Mouse (Mus musculus) limb, embryonic 14.5 days (tissue): ENCODE measurements at regions not wholly inside any gene's neighbourhood (a gene's known extent, or its start where the extent isn't known, plus 50 kb on each side); places are given as distances from the start of the nearest gene placed in this dataset.

Experiments
- ATAC-seq: fragments of 200-750 bp; cut with Nextera tagmentation; 2 replicates; pipeline ENCODE4 v1.8.0; 2017; ENCODE audit warnings: low read depth, moderate number of reproducible peaks, moderate TSS enrichment; ENCODE audit not compliant: low FRiP score
- DNase-seq: peaks from one replicate; pipeline ENCODE4 v3.0.0-alpha.2; 2015; ENCODE audit warnings: low spot score
- H3K27ac ChIP-seq: fragments of 300-500 bp; sonication (generic); replicated peaks from 2 replicates; pipeline ENCODE4 v1.5.1; 2014; ENCODE audit warnings: low read depth, mild to moderate bottlenecking, low read length, moderate library complexity, mixed read lengths
- H3K27me3 ChIP-seq: fragments of 300-500 bp; sonication (generic); 2 replicates; pipeline ENCODE4 v1.6.1; 2014; ENCODE audit warnings: low read length, mixed read lengths; ENCODE audit not compliant: control insufficient read depth, insufficient read depth
- H3K36me3 ChIP-seq: fragments of 300-500 bp; sonication (generic); 2 replicates; pipeline ENCODE4 v1.6.1; 2014; ENCODE audit warnings: mild to moderate bottlenecking, low read length, moderate library complexity, mixed read lengths; ENCODE audit not compliant: control insufficient read depth, insufficient read depth
- H3K4me1 ChIP-seq: fragments of 300-500 bp; sonication (generic); 2 replicates; pipeline ENCODE4 v1.6.1; 2014; ENCODE audit warnings: antibody characterized with exemption, low read length, mixed read lengths; ENCODE audit not compliant: control insufficient read depth, insufficient read depth
- H3K4me2 ChIP-seq: fragments of 300-500 bp; sonication (generic); replicated peaks from 2 replicates; pipeline ENCODE4 v1.6.1; 2014; ENCODE audit warnings: low read depth, mild to moderate bottlenecking, low read length, moderate library complexity; ENCODE audit not compliant: severe bottlenecking
- H3K4me3 ChIP-seq: fragments of 300-500 bp; sonication (generic); replicated peaks from 2 replicates; pipeline ENCODE4 v1.5.1; 2014; ENCODE audit warnings: low read length
- H3K9ac ChIP-seq: fragments of 300-500 bp; sonication (generic); 2 replicates; pipeline ENCODE4 v1.6.1; 2014; ENCODE audit warnings: mild to moderate bottlenecking, low read depth, low read length, moderate library complexity; ENCODE audit not compliant: severe bottlenecking
- H3K9me3 ChIP-seq: fragments of 300-500 bp; sonication (generic); 2 replicates; pipeline ENCODE4 v1.6.1; 2016; ENCODE audit warnings: low read length; ENCODE audit not compliant: control insufficient read depth
- POLR2A ChIP-seq: fragments of 200-500 bp; IDR thresholded peaks from 2 replicates; pipeline ENCODE4 v1.8.0; 2012; ENCODE audit warnings: inconsistent platforms, mild to moderate bottlenecking, moderate library complexity, borderline replicate concordance; ENCODE audit not compliant: insufficient read depth, insufficient read length; ENCODE audit errors: extremely low read depth
- WGBS: fragments of 180-500 bp; shearing (Covaris S2); extraction: QIAGEN DNeasy Blood & Tissue Kit; methylation state at CpG from one replicate; pipeline ENCODE4 v1.1.7; 2014; 5-methylcytosine and 5-hydroxymethylcytosine counted together

GRCm38 (mm10) chr10:24407411-24408227, 184.3 kb downstream of the Moxd1 start:
- no peak overlapping the region for H3K4me3 ChIP-seq
- WGBS = 72% methylated on average over 6 of the region's 6 CpGs
- no peak for TF ChIP-seq POLR2A
- no peaks in the 10 kb centered on the region for H3K27me3 ChIP-seq
- ATAC-seq = no peak
- H3K4me2 ChIP-seq = no peak overlapping the region
- DNase-seq = no peak
- no peaks in the 10 kb centered on the region for H3K9me3 ChIP-seq
- no peaks in the 10 kb centered on the region for H3K4me1 ChIP-seq
- no peak overlapping the region for H3K9ac ChIP-seq
- H3K36me3 ChIP-seq = no peaks in the 10 kb centered on the region
- H3K27ac ChIP-seq = no peak overlapping the region

GRCm38 (mm10) chr10:24409976-24410375, 185.3 kb upstream of the Ccn2 start:
- H3K9ac ChIP-seq = no peak overlapping the region
- H3K4me2 ChIP-seq = no peak overlapping the region
- H3K27me3 ChIP-seq = no peaks in the 10 kb centered on the region
- H3K9me3 ChIP-seq = no peaks in the 10 kb centered on the region
- no peak overlapping the region for H3K4me3 ChIP-seq
- DNase-seq = peak; percentile 37
- 0 out of 2 replicates have a peak, but pooled peaks have one; percentile 37 for ATAC-seq
- no peak for TF ChIP-seq POLR2A
- no peaks in the 10 kb centered on the region for H3K36me3 ChIP-seq
- 44% methylated on average over 1 of the region's 1 CpGs for WGBS
- no peak overlapping the region for H3K27ac ChIP-seq
- no peaks in the 10 kb centered on the region for H3K4me1 ChIP-seq

- 85% methylated on average over 4 of the region's 4 CpGs for WGBS
- Histone ChIP-seq H3K27ac (no peak overlapping the region), H3K9me3 (no peaks in the 10 kb centered on the region), H3K27me3 (no peaks in the 10 kb centered on the region), H3K4me3 (no peak overlapping the region), H3K4me1 (no peaks in the 10 kb centered on the region), H3K9ac (no peak overlapping the region), H3K36me3 (no peaks in the 10 kb centered on the region), H3K4me2 (no peak overlapping the region)
- no peak for DNase-seq
- ATAC-seq = no peak
- no peak for TF ChIP-seq POLR2A
Observed at GRCm38 (mm10) chr10:24410885-24411284, 184.4 kb upstream of the Ccn2 start.

DNA sequence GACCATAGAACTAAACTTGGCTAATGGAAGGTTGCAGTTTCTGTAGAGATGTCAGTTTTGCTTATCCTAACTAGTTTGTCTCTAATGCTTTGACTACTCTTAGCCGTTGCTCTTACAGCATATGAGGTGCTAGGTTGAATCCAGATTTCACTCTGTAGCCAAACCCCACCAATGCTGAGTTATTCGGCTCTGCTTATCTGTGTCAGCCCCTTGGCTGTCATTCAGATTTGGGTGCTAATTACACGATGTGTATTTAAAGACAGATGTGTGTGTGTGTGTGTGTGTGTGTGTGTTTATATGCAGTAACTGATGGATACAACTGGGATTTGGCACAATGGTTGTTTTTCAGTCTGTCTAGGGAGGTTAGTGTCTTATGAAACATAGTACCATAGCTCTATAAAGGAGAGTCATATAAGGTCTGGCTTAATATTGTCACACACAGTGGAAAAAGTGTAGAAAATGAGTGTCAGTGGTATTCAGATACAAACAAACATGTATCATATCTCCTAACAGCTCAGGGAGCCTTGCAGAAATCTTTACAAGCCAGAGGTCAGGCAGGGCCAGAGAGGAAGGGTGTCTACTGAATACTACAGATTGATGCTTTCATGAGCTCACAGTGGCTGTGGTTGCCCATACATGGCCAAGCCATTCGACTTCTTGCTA, 172.6 kb upstream of the Ccn2 start:
- H3K36me3 ChIP-seq = no peaks in the 10 kb centered on the region
- no peaks in the 10 kb centered on the region for H3K9me3 ChIP-seq
- no peaks in the 10 kb centered on the region for H3K27me3 ChIP-seq
- TF ChIP-seq POLR2A = no peak
- H3K4me2 ChIP-seq = no peak overlapping the region
- DNase-seq = no peak
- H3K9ac ChIP-seq = no peak overlapping the region
- H3K4me1 ChIP-seq = no peaks in the 10 kb centered on the region
- H3K4me3 ChIP-seq = no peak overlapping the region
- WGBS = 72% methylated on average over 4 of the region's 4 CpGs
- ATAC-seq = no peak
- no peak overlapping the region for H3K27ac ChIP-seq

- Histone ChIP-seq H3K27me3 (no peaks in the 10 kb centered on the region), H3K9me3 (no peaks in the 10 kb centered on the region), H3K4me3 (no peak overlapping the region), H3K36me3 (no peaks in the 10 kb centered on the region), H3K4me1 (no peaks in the 10 kb centered on the region), H3K4me2 (no peak overlapping the region), H3K27ac (no peak overlapping the region), H3K9ac (no peak overlapping the region)
- no peak for DNase-seq
- no peak for ATAC-seq
- TF ChIP-seq POLR2A = no peak
Observed at GRCm38 (mm10) chr10:24433737-24434367, 161.4 kb upstream of the Ccn2 start.
